Mouse (Mus musculus) c-Kit-positive CD71-negative TER-119-negative erythroid progenitor cells, embryonic 14.5 days (primary cell): Measurements from ENCODE around the gene Rnf115.

ENCODE experiments used
- DNase-seq: peaks from one replicate; pipeline ENCODE4 v3.0.0-alpha.2; 2013; ENCODE audit warnings: low read depth

Gene Rnf115

DNA sequence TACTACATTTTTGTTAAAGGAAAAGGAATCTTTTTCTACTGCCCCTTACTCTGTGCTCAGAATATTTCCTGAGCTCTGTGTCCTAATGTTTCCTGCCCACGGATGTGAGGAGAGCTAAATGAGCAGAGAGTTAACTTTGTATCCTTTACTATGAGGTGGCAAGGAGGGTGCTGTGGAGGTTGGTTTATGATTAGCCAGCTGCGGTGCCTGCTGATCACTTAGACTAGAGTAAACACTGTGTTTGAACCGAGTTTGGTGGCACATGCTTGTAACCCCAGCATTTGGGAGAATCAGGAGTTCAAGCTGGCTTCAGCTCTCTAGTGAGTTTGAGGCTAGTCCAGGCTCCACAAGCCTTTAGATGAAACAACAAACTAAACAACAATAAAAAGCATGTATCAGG is 49.7 kb downstream of the Rnf115 start:
- DNase-seq = no peak

GRCm38 (mm10) chr3:96782236-96782635 is 54.8 kb downstream of the Rnf115 start:
- no peak for DNase-seq

GRCm38 (mm10) chr3:96787784-96788183 is 60.3 kb downstream of the Rnf115 start:
- DNase-seq = no peak

- no peak for DNase-seq
Measured at GRCm38 (mm10) chr3:96788506-96788905, 61.0 kb downstream of the Rnf115 start.

DNA sequence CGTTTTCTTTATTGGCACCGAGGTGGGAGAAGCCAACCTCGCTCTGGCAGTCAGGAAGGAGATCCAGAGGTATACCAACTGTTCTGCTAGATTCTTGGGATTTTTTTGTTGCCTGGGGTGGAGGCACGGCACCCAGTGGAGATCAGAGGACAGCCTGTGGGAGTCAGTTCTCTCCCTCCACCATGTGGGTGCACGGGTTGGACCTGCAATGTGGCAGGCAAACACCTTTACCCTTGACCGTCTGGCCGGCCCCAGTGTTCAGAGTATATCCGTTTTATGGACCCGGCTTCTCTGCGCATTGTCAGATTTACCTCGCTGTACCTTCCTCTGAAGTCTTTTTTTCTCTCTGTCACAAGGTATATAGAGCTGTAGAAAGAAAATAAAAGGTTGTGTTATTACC is 72.8 kb downstream of the Rnf115 start:
- DNase-seq = no peak

DNA sequence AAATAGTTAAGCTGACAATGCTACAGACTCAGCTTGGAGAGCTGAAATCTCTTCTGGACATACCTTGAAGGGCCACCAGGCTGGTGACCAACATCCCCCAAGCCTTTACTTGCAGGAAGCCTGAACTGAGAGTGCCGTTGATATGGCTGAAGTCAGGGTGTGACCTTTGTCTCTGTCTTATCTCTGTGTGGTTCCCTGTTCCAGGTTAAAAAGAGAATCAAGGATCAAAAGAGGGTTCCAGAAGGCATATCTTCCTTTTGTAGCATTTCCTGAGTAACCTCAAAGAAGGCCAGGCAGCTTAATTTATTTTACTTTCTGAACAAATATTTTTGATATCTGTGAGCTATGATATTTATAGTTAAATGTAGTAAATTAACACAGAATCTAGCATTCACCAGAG is 74.8 kb downstream of the Rnf115 start:
- DNase-seq = no peak

- DNase-seq = no peak
Measured at GRCm38 (mm10) chr3:96808136-96808535, 80.7 kb downstream of the Rnf115 start.

DNA sequence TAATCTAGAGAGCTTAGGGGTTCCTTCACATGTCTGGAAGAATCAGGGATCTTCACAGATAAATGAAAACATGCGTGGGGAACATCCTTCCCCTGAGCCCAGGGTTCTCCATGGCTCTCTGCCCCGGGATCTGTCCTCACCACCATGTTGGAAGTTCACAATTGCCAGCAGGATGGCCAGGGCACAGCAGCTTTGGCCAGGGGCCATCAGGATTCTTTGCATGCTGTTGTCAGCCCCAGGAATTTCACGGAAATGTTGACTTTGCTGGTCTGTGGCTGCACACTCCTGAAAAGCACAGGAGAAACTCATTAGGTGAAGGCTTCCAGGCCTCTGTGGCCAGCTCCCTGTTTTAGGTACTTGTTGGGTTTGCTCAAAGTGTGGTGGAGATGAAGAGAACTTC is 81.2 kb downstream of the Rnf115 start:
- DNase-seq = no peak

DNA sequence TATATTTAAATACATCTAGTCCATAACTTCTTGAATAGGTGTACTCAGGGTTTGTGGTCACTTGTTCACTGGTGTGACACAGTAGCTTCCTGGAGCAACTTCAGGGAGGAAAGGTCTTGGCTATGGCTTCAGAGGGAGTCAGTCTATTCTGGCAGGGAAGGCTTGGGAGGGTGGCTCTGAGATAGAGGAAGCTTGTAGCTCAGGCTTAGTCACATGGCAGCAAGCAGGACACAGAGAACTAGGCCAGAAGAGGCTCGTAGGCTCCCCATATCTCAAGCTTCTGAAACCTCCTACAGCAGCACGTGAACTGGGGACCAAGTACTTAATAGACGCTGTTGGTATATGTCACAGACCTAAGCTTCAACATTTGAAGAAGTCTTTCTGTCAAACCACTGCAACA is 83.8 kb downstream of the Rnf115 start:
- no peak for DNase-seq

DNA sequence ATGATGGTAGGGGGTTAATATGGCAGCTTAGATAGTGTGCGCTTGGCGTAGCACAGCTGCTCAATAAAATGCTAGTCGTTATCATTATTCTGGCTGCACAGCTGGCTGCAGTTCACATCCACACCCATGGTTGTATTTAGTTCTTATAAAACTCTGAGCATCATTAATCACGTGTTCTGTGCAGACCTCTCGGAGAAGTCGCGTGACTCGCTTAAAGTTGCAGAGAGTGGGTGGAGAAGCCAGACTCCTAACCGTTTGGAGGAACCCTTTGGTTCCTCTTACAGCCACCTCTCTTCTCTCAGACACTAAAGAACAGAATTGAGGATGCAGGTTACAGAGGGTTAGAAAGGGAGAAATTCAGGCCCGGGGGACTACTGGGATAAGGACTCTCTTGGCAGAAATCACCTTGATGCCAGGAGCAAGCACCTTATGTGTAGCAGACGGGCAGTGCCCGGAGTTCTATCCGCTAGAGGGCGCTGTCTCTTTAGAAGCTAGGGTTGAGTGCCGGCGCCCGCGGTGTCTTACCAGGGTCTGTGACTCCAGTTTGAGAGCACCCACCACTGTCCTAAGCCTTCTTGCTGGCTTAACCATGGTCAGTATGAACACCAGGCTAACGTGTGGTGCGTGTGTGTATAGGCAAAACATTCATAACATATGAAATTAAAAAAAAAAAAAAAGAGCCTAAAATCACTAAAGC is 85.1 kb downstream of the Rnf115 start:
- peak; percentile 75 for DNase-seq

GRCm38 (mm10) chr3:96813106-96813505 is 85.6 kb downstream of the Rnf115 start:
- DNase-seq = peak; percentile 28

DNA sequence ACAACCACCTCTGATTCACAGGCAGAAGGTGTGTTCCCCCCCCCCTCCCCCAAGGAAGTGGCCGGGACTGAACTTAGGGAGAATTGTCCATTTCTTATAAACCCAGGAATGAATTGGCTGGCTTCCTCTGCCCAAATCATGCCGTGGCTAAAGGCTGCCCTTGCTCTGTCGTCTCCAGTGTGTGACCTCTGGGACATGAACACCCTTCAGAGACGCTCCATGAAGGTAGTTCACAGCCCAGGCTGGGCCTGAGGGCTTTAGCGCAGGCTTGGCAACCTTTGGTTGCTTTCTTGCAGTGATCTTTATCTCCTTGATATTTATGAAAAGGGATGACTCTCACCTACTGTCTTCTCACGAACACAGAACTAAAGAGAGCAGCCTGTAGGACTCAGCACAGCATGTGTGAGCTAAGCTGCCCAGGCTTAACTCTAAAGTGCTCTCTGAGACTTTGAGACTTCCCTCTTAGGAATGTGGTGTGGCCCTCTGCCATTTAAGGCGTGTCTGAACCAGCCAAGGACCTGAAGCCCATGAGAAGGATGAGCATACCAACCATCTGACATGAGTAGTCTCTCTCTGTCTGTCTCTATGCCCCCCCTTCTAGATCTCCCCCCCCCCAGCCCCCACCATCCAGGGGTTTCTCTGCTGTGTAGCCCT is 86.3 kb downstream of the Rnf115 start:
- no peak for DNase-seq

DNA sequence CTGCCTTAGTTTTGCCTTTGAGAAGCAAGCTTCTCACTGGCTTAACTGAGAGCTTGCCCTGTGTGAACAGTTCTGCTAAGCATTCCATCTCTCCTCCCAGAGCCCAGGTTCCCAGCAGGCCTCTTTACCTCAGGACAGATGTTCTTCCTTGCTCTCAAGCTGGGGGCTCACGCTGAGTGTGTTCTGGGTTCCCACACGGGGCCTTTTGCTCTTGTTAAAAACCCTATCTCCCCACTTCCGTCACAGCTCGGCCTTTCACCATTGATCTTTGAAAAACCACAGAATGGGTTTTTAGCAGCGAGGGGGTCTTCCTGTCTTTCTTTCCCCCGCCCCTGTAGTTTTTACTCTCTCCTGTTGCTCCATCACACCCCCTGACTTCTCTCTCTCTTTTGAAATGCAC is 86.9 kb downstream of the Rnf115 start:
- no peak for DNase-seq

DNA sequence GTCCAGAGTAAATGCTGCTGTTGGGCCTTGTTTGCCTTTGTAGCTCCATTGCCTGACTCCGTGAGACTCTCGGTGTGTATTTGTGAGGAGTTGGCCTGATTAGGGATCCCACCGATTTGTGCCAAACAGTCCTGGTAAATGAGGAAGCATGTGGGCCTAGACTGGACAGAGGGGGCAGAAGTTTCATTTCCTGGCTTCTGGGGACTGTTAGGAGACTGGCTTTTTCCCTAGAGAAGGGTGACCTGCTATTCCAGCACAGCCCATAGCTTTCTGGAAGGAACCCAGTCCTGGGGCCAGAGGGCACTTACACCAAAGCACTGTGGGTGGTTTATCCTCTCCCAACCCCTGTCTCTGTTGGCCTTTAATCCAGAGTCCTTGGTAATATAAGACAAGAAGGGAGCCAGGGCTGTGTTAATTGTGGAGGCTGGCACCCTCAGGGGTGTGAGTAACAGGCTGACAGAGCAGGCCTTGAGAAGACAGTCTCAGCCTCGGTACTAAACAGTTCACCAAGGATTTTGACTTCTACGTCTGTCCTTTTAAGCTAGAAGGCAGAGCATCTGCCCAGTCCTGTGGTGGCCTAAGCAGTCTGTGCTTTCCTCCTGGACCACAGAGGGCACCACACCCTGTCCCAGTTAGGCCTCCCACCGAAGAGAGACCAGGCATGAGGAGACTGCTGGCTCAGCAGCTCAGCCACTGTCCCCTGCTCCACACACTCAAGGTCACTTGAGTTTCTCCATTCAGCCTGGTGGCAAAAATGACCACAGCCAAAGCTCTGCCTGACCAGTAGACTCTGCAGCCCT is 92.9 kb downstream of the Rnf115 start:
- DNase-seq = no peak

GRCm38 (mm10) chr3:96821581-96821980 is 94.1 kb downstream of the Rnf115 start:
- no peak for DNase-seq

DNA sequence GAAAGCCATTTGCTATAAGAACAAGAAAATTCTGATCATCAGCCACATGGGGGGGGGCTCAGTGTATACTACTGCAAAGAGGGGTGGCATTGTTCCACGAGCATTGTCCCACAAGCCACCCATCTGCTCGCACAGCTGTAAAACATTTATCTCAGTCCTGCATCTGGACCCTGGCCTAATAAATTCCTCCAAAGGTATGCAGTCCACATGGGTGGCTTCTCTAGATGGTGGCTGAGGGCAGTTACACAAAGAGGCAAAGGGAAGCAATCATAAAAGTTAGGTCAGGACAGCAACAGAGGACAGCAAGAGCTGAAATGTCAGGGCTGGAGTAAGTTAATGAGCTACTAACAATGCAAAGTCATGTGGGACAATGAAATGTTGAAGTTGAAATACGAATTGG is 96.2 kb downstream of the Rnf115 start:
- no peak for DNase-seq

DNA sequence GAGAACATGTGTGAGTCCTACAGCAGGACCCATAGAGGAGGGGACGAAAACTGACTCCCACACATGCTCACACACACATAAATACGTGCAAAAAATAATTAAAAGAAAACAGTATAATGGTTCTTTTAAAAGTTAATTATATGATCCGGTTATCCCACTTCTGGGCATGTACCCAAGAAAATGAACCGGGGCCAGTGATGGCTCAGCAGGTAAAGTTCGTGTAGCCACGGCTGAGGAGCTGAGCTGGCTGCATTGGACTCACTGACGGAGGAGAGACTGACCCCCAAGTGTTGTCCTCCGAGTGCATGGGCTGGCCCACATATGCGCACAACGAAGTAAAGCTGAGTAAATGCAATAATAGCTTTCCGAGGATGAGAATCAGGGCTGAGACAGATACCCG is 97.2 kb downstream of the Rnf115 start:
- DNase-seq = no peak

DNA sequence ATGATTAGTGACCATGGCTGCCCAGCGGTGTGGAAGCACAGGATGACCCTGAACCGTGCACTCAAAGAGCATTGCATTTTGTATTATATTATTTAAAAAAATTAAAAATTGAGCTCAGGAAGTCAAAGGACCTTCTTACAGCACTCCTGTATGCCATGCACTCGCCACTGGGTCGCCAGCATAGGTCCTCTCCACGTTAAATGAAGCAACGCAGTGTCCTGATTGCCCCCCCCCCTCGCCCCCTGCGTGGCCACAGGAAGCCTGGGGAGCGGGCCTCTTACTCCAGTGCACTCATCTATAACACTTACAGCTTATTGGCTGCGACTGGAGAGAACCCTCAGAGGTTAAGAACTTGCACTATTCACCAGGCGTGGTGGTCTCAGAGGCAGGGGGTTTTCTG is 97.8 kb downstream of the Rnf115 start:
- DNase-seq = no peak

- no peak for DNase-seq
Measured at GRCm38 (mm10) chr3:96828308-96828864, 100.9 kb downstream of the Rnf115 start.

DNA sequence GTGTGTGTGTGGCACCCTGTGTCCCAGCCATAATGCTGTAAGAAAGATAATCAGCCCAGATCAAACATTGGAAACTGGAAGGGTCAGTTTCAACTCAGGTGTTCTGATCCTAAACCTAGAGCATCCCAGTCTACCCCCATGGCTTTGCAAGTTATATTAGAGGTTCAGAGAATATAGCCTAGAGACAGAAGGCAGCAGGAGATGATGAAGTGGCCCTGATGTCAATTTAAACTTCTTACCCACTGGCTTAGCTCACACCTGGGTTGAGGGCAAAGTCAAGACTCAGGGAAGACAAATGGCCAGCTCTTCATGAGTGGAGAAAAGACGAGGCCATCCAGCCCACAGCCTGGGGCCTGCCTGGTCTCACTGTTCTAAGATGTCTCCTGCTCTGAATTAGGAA is 101.5 kb downstream of the Rnf115 start, which contains the start of the genes Pdzk1 and Cd160:
TSS of gene Pdzk1 (plus strand) at position 301 of the 400 bp plus-strand sequence.
TSS of gene Cd160 (minus strand) at position 368 of the 400 bp plus-strand sequence.
- DNase-seq = no peak

GRCm38 (mm10) chr3:96829856-96830255 is 102.4 kb downstream of the Rnf115 start:
- no peak for DNase-seq

GRCm38 (mm10) chr3:96832930-96833329 is 105.5 kb downstream of the Rnf115 start:
- no peak for DNase-seq
